Mouse (Mus musculus): ENCODE data around the gene Copz1. TPM values are rescaled to one million over a fixed set of nuclear protein-coding genes. Genes with fewer than 3 reads are reported as not detected.
"Not testable (repeated sequence)": the region's sequence is repeated elsewhere in the genome, so short reads cannot be mapped to it uniquely, and the experiment has no call there.

Gene Copz1
- polyA plus RNA-seq, 1 experiment from 2014 or later, result 265 TPM

GRCm38 (mm10) chr15:103239685-103240159 lies 32.8 kb upstream of the Copz1 start, which contains the start of gene Cbx5:
Gene Cbx5, minus strand, starts transcription at chr15:103239816.
- H3K4me2 ChIP-seq (ENCODE audit: low read depth, low read length, severe bottlenecking), result peak within 1 kb of the TSS; percentile 73
- peaks cover 11% of the 10 kb centered on the region; the same call in 1 of the 2 replicates for H3K4me1 ChIP-seq (replicated peaks; ENCODE audit: control insufficient read depth, insufficient read depth, low read length)
- ATAC-seq (replicated peaks; ENCODE audit: low FRiP score) (peak; percentile 88), DNase-seq (ENCODE audit: low spot score) (peak; percentile 97)
- under 1% methylated on average over 39 of the region's 39 CpGs for WGBS
- peaks cover 23% of the 10 kb centered on the region; the same call in 1 of the 2 replicates for H3K36me3 ChIP-seq (ENCODE audit: control insufficient read depth, insufficient read depth, low read length)
- H3K27ac ChIP-seq (ENCODE audit: low read depth, low read length), result peak within 1 kb of the TSS; percentile 96
- no peaks in the 10 kb centered on the region for H3K27me3 ChIP-seq (ENCODE audit: control insufficient read depth, insufficient read depth, low read length)
- peak within 1 kb of the TSS; percentile 78 for H3K4me3 ChIP-seq (ENCODE audit: low read depth, low read length)
- H3K9me3 ChIP-seq (ENCODE audit: control insufficient read depth, low read length), result no peaks in the 10 kb centered on the region
- peak within 1 kb of the TSS; percentile 95 for H3K9ac ChIP-seq (ENCODE audit: low read length)

- Histone ChIP-seq H3K4me2 (ENCODE audit: low read depth, low read length, severe bottlenecking) (peak within 1 kb of the TSS; percentile 73), H3K36me3 (ENCODE audit: control insufficient read depth, insufficient read depth, low read length) (peaks cover 22% of the 10 kb centered on the region; the same call in 1 of the 2 replicates), H3K4me1 (replicated peaks; ENCODE audit: control insufficient read depth, insufficient read depth, low read length) (peaks cover 12% of the 10 kb centered on the region; the same call in 1 of the 2 replicates), H3K4me3 (ENCODE audit: low read depth, low read length) (peak within 1 kb of the TSS; percentile 78), H3K27me3 (ENCODE audit: control insufficient read depth, insufficient read depth, low read length) (no peaks in the 10 kb centered on the region), H3K27ac (ENCODE audit: low read depth, low read length) (peak within 1 kb of the TSS; percentile 96), H3K9me3 (ENCODE audit: control insufficient read depth, low read length) (no peaks in the 10 kb centered on the region), H3K9ac (ENCODE audit: low read length) (peak within 1 kb of the TSS; percentile 95)
- DNase-seq (ENCODE audit: low spot score) (peak; percentile 91), ATAC-seq (replicated peaks; ENCODE audit: low FRiP score) (peak; percentile 91)
- WGBS, result under 1% methylated on average over 47 of the region's 47 CpGs
Observed at GRCm38 (mm10) chr15:103240160-103241028, 32.1 kb upstream of the Copz1 start, which contains the start of gene Hnrnpa1. Gene Hnrnpa1, plus strand, starts transcription at chr15:103240432.

- WGBS, result 8% methylated on average over 11 of the region's 12 CpGs
- Histone ChIP-seq H3K36me3 (ENCODE audit: control insufficient read depth, insufficient read depth, low read length) (peaks cover 24% of the 10 kb centered on the region; the same call in 1 of the 2 replicates), H3K4me3 (ENCODE audit: low read depth, low read length) (peak overlapping the region; percentile 78), H3K9ac (ENCODE audit: low read length) (peak overlapping the region; percentile 95), H3K4me1 (replicated peaks; ENCODE audit: control insufficient read depth, insufficient read depth, low read length) (peaks cover 12% of the 10 kb centered on the region; the same call in 1 of the 2 replicates), H3K4me2 (ENCODE audit: low read depth, low read length, severe bottlenecking) (peak overlapping the region; percentile 73), H3K27ac (ENCODE audit: low read depth, low read length) (peak overlapping the region; percentile 96)
- DNase-seq (ENCODE audit: low spot score); H3K27me3 ChIP-seq (ENCODE audit: control insufficient read depth, insufficient read depth, low read length); H3K9me3 ChIP-seq (ENCODE audit: control insufficient read depth, low read length); ATAC-seq (replicated peaks; ENCODE audit: low FRiP score): not testable (repeated sequence)
Observed at GRCm38 (mm10) chr15:103241071-103242018, 31.2 kb upstream of the Copz1 start.

GRCm38 (mm10) chr15:103242885-103243284 lies 29.6 kb upstream of the Copz1 start:
- Histone ChIP-seq H3K4me3 (ENCODE audit: low read depth, low read length) (peak overlapping the region; percentile 78), H3K9me3 (ENCODE audit: control insufficient read depth, low read length) (no peaks in the 10 kb centered on the region), H3K27ac (ENCODE audit: low read depth, low read length) (no peak overlapping the region), H3K4me1 (replicated peaks; ENCODE audit: control insufficient read depth, insufficient read depth, low read length) (peaks cover 12% of the 10 kb centered on the region; the same call in 1 of the 2 replicates), H3K36me3 (ENCODE audit: control insufficient read depth, insufficient read depth, low read length) (peaks cover 38% of the 10 kb centered on the region), H3K9ac (ENCODE audit: low read length) (peak overlapping the region; percentile 43; the same call in 1 of the 2 replicates), H3K4me2 (ENCODE audit: low read depth, low read length, severe bottlenecking) (peak overlapping the region; percentile 73), H3K27me3 (ENCODE audit: control insufficient read depth, insufficient read depth, low read length) (no peaks in the 10 kb centered on the region)
- WGBS, result 75% methylated on average over 8 of the region's 8 CpGs
- ATAC-seq (replicated peaks; ENCODE audit: low FRiP score) (no peak), DNase-seq (ENCODE audit: low spot score) (no peak)

DNA sequence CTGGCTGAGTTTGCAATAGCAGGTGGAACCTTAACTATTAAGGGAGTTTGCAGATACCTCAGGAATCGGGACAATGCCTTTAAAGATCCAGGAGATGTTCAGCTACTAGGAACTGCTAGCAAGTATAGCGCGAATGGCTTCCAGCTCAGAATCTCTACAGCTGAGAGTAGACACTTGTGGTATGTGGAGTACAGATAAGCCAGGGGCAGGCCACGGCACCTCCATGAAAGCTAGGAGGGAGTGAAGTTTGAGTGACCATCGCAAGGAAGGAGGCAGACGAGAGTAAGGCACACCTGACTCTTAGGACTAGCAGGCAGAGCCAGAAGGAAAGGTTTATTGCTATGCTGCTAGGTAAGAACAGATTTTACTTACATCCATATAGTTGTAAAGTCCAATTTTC lies 26.9 kb upstream of the Copz1 start:
- peaks cover 46% of the 10 kb centered on the region for H3K36me3 ChIP-seq (ENCODE audit: control insufficient read depth, insufficient read depth, low read length)

DNA sequence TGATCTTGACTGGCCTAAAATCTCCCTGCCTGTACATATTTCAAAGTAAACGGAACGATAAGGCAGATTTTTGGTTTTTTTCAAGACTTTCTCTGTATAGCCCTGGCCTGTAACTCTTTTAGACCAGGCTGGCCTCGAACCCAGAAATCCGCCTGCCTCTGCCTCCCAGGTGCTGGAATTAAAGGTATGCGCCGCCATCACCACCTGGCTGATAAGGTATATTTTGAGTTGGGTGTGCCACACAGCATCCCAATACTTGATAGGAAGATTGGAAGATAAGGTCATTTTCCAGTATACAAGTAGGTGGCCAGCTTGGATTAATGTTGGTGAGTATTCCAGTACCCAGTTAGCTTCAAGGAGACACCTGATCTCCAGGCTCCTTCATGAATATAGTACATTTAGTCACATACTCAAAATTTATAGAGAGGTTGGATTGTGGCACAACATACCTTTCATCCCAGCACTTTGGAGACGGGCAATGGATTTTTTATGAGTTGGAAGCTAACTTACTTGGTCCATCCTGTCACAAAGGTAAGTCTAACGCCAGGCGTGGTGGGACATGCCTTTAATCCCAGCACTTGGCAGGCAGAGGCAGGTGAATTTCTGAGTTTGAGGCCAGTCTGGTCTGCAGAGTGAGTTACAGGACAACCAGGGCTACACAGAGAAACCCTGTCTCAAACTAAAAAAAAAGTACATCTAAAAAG lies 25.3 kb upstream of the Copz1 start:
- ATAC-seq (replicated peaks; ENCODE audit: low FRiP score), result no peak
- Histone ChIP-seq H3K36me3 (ENCODE audit: control insufficient read depth, insufficient read depth, low read length) (peaks cover 44% of the 10 kb centered on the region), H3K9me3 (ENCODE audit: control insufficient read depth, low read length) (no peaks in the 10 kb centered on the region), H3K4me3 (ENCODE audit: low read depth, low read length) (no peak overlapping the region), H3K4me1 (replicated peaks; ENCODE audit: control insufficient read depth, insufficient read depth, low read length) (peaks cover 14% of the 10 kb centered on the region; the same call in 1 of the 2 replicates), H3K27me3 (ENCODE audit: control insufficient read depth, insufficient read depth, low read length) (no peaks in the 10 kb centered on the region), H3K9ac (ENCODE audit: low read length) (no peak overlapping the region), H3K27ac (ENCODE audit: low read depth, low read length) (no peak overlapping the region), H3K4me2 (ENCODE audit: low read depth, low read length, severe bottlenecking) (no peak overlapping the region)
- DNase-seq (ENCODE audit: low spot score), result no peak
- 90% methylated on average over 9 of the region's 9 CpGs for WGBS

More for the DNA sequence above, 26.9 kb upstream of the Copz1 start:
- H3K9me3 ChIP-seq (ENCODE audit: control insufficient read depth, low read length), result no peaks in the 10 kb centered on the region
- no peak overlapping the region for H3K27ac ChIP-seq (ENCODE audit: low read depth, low read length)
- H3K27me3 ChIP-seq (ENCODE audit: control insufficient read depth, insufficient read depth, low read length), result no peaks in the 10 kb centered on the region
- ATAC-seq (replicated peaks; ENCODE audit: low FRiP score), result no peak
- H3K4me1 ChIP-seq (replicated peaks; ENCODE audit: control insufficient read depth, insufficient read depth, low read length), result peaks cover 14% of the 10 kb centered on the region; the same call in 1 of the 2 replicates
- no peak overlapping the region for H3K9ac ChIP-seq (ENCODE audit: low read length)
- no peak overlapping the region for H3K4me2 ChIP-seq (ENCODE audit: low read depth, low read length, severe bottlenecking)
- no peak overlapping the region for H3K4me3 ChIP-seq (ENCODE audit: low read depth, low read length)
- 80% methylated on average over 6 of the region's 6 CpGs for WGBS
- peak; percentile 53 for DNase-seq (ENCODE audit: low spot score)

DNA sequence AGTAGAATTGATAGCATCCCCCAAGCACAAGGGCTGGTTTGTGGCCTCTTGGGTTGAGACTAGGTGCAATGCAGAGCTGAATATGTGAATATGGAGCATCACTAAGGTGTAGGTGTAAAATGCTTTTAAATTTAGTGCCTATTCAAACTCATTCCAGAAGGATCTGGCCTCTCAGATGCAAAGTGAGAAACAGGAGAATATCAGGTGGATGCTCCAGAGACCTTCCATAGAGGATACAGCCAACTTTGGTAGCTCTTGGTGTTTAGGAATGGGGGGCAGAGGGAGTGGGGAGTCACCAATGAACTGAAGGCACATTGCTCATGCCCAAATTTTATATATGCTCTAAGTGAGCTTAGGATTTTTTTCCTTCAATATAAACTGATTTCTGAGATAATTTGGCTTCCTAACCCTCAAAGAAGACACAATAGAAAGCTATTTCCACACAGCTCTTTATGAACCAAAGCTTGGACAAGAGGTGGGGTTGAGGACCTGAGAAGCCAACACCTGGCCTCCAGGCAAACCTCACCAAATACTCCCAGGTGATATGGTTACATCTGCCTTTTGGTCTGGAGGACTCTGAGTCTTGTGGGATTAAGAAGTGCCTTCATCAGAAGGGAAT lies 24.6 kb upstream of the Copz1 start:
- Histone ChIP-seq H3K9ac (ENCODE audit: low read length) (no peak overlapping the region), H3K4me1 (replicated peaks; ENCODE audit: control insufficient read depth, insufficient read depth, low read length) (peaks cover 9% of the 10 kb centered on the region; the same call in 1 of the 2 replicates), H3K9me3 (ENCODE audit: control insufficient read depth, low read length) (no peaks in the 10 kb centered on the region), H3K27ac (ENCODE audit: low read depth, low read length) (no peak overlapping the region), H3K36me3 (ENCODE audit: control insufficient read depth, insufficient read depth, low read length) (peaks cover 38% of the 10 kb centered on the region), H3K4me2 (ENCODE audit: low read depth, low read length, severe bottlenecking) (no peak overlapping the region), H3K27me3 (ENCODE audit: control insufficient read depth, insufficient read depth, low read length) (no peaks in the 10 kb centered on the region), H3K4me3 (ENCODE audit: low read depth, low read length) (no peak overlapping the region)
- DNase-seq (ENCODE audit: low spot score) (peak; percentile 48), ATAC-seq (replicated peaks; ENCODE audit: low FRiP score) (no peak)
